Mouse (Mus musculus) olfactory bulb, adult 2 months (tissue): ENCODE data around the gene Agxt.

Source experiments
- CTCF ChIP-seq: fragments of 200-500 bp; IDR thresholded peaks from 2 replicates; pipeline ENCODE4 v1.5.1; 2012; ENCODE audit warnings: low read depth, mild to moderate bottlenecking, low read length, moderate library complexity; ENCODE audit not compliant: insufficient read depth
- POLR2A ChIP-seq: fragments of 200-500 bp; IDR thresholded peaks from 2 replicates; pipeline ENCODE4 v1.6.1; 2012; ENCODE audit warnings: mild to moderate bottlenecking, low read depth, low read length, moderate library complexity; ENCODE audit not compliant: insufficient read depth

DNA sequence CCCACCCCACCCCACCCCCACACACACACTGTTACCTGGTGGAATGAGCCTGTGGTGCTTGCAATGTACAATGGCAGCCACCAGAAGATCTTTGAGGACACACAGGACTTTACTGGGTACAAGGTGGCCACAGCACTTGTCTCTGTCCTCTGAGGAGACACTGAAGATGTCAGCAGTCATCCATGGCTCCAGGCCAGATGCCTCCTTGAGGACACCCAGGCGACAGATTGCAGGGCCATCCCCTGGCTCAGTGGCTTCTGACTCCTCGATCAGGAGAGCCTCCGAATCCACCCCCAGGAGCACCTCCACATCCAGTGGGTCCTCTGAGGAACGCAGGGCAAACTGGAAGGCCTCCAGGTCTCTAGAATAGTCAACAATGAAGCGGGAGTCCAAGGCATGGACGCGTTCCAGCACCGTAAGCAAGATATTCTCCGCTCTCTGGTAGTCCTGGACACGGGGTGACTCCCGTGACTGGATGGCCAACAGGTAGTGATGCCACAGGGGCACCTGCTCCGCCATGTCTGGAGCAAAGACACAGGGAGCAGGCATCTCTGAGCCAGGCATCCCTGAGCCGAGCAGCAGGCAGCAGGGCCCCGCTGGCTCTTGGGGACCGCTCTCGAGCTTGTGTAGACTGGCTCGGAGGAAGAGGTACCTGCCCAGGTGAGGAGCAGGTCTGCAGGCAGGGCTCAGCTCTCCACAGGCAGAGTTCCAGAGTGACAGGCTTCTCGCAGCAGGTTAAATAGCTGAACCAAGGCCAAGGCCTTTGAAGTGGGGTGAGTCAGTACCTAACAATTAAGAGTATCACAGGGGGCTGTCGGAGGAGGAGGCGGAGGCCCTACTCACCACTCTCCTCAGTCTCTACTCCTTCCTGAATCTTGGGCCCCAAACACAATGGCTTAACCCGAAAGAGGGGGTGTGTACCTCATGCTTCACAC, 24.8 kb downstream of the Agxt start:
- TF ChIP-seq CTCF = no peak
- no peak for TF ChIP-seq POLR2A
